Mouse (Mus musculus): Measurements from ENCODE around the gene Olfr67. TPM values are rescaled to one million over a fixed set of nuclear protein-coding genes. Genes with fewer than 3 reads are reported as not detected.
"Not testable (repeated sequence)": the region's sequence is repeated elsewhere in the genome, so short reads cannot be mapped to it uniquely, and the experiment has no call there.

Olfr67 gene
- polyA plus RNA-seq, 1 experiment from 2014 or later: not detected

GRCm38 (mm10) chr7:103813152-103813551 is 21.5 kb upstream of the Olfr67 start:
- H3K27ac ChIP-seq (ENCODE audit: low read length); H3K9me3 ChIP-seq (ENCODE audit: control insufficient read depth, low read length); H3K4me3 ChIP-seq (replicated peaks; ENCODE audit: low read length); H3K9ac ChIP-seq (replicated peaks; ENCODE audit: low read depth, low read length); H3K27me3 ChIP-seq (replicated peaks; ENCODE audit: control insufficient read depth, insufficient read depth, low read length); ATAC-seq; H3K4me2 ChIP-seq (ENCODE audit: low read length); H3K4me1 ChIP-seq (replicated peaks; ENCODE audit: control insufficient read depth, insufficient read depth, low read length); H3K36me3 ChIP-seq (ENCODE audit: control insufficient read depth, insufficient read depth): not testable (repeated sequence)
- no CpG with 5 or more reads among the region's 3 CpGs for WGBS

GRCm38 (mm10) chr7:103812174-103812573 is 20.6 kb upstream of the Olfr67 start:
- Histone ChIP-seq H3K9me3 (ENCODE audit: control insufficient read depth, low read length) (no peaks in the 10 kb centered on the region), H3K27ac (ENCODE audit: low read length) (no peak overlapping the region), H3K4me1 (replicated peaks; ENCODE audit: control insufficient read depth, insufficient read depth, low read length) (no peaks in the 10 kb centered on the region), H3K4me3 (replicated peaks; ENCODE audit: low read length) (no peak overlapping the region), H3K27me3 (replicated peaks; ENCODE audit: control insufficient read depth, insufficient read depth, low read length) (no peaks in the 10 kb centered on the region), H3K4me2 (ENCODE audit: low read length) (no peak overlapping the region), H3K36me3 (ENCODE audit: control insufficient read depth, insufficient read depth) (no peaks in the 10 kb centered on the region), H3K9ac (replicated peaks; ENCODE audit: low read depth, low read length) (no peak overlapping the region)
- ATAC-seq: no peak
- 79% methylated on average over 1 of the region's 1 CpGs for WGBS

GRCm38 (mm10) chr7:103811223-103811845 is 19.7 kb upstream of the Olfr67 start:
- Histone ChIP-seq H3K27me3 (replicated peaks; ENCODE audit: control insufficient read depth, insufficient read depth, low read length) (no peaks in the 10 kb centered on the region), H3K4me1 (replicated peaks; ENCODE audit: control insufficient read depth, insufficient read depth, low read length) (no peaks in the 10 kb centered on the region), H3K4me3 (replicated peaks; ENCODE audit: low read length) (no peak overlapping the region), H3K27ac (ENCODE audit: low read length) (no peak overlapping the region), H3K36me3 (ENCODE audit: control insufficient read depth, insufficient read depth) (no peaks in the 10 kb centered on the region), H3K4me2 (ENCODE audit: low read length) (no peak overlapping the region), H3K9me3 (ENCODE audit: control insufficient read depth, low read length) (no peaks in the 10 kb centered on the region), H3K9ac (replicated peaks; ENCODE audit: low read depth, low read length) (no peak overlapping the region)
- WGBS: 86% methylated on average over 1 of the region's 1 CpGs
- no peak for ATAC-seq

GRCm38 (mm10) chr7:103810746-103811145 is 19.1 kb upstream of the Olfr67 start:
- H3K4me2 ChIP-seq (ENCODE audit: low read length): no peak overlapping the region
- no peak overlapping the region for H3K9ac ChIP-seq (replicated peaks; ENCODE audit: low read depth, low read length)
- H3K27me3 ChIP-seq (replicated peaks; ENCODE audit: control insufficient read depth, insufficient read depth, low read length): no peaks in the 10 kb centered on the region
- ATAC-seq: no peak
- no peak overlapping the region for H3K27ac ChIP-seq (ENCODE audit: low read length)
- no peak overlapping the region for H3K4me3 ChIP-seq (replicated peaks; ENCODE audit: low read length)
- H3K4me1 ChIP-seq (replicated peaks; ENCODE audit: control insufficient read depth, insufficient read depth, low read length): no peaks in the 10 kb centered on the region
- no peaks in the 10 kb centered on the region for H3K9me3 ChIP-seq (ENCODE audit: control insufficient read depth, low read length)
- H3K36me3 ChIP-seq (ENCODE audit: control insufficient read depth, insufficient read depth): no peaks in the 10 kb centered on the region
- WGBS: 84% methylated on average over 3 of the region's 3 CpGs

- WGBS: 81% methylated on average over 1 of the region's 1 CpGs
- Histone ChIP-seq H3K4me3 (replicated peaks; ENCODE audit: low read length) (no peak overlapping the region), H3K27me3 (replicated peaks; ENCODE audit: control insufficient read depth, insufficient read depth, low read length) (no peaks in the 10 kb centered on the region), H3K9me3 (ENCODE audit: control insufficient read depth, low read length) (no peaks in the 10 kb centered on the region), H3K9ac (replicated peaks; ENCODE audit: low read depth, low read length) (no peak overlapping the region), H3K4me1 (replicated peaks; ENCODE audit: control insufficient read depth, insufficient read depth, low read length) (no peaks in the 10 kb centered on the region), H3K4me2 (ENCODE audit: low read length) (no peak overlapping the region), H3K27ac (ENCODE audit: low read length) (no peak overlapping the region), H3K36me3 (ENCODE audit: control insufficient read depth, insufficient read depth) (no peaks in the 10 kb centered on the region)
- no peak for ATAC-seq
Observed at GRCm38 (mm10) chr7:103810296-103810695, 18.7 kb upstream of the Olfr67 start.

GRCm38 (mm10) chr7:103809801-103810155 is 18.2 kb upstream of the Olfr67 start:
- Histone ChIP-seq H3K9ac (replicated peaks; ENCODE audit: low read depth, low read length) (no peak overlapping the region), H3K4me1 (replicated peaks; ENCODE audit: control insufficient read depth, insufficient read depth, low read length) (no peaks in the 10 kb centered on the region), H3K9me3 (ENCODE audit: control insufficient read depth, low read length) (no peaks in the 10 kb centered on the region), H3K27me3 (replicated peaks; ENCODE audit: control insufficient read depth, insufficient read depth, low read length) (no peaks in the 10 kb centered on the region), H3K4me3 (replicated peaks; ENCODE audit: low read length) (no peak overlapping the region), H3K36me3 (ENCODE audit: control insufficient read depth, insufficient read depth) (no peaks in the 10 kb centered on the region), H3K27ac (ENCODE audit: low read length) (no peak overlapping the region), H3K4me2 (ENCODE audit: low read length) (no peak overlapping the region)
- ATAC-seq: no peak
- 68% methylated on average over 1 of the region's 1 CpGs for WGBS

- no peak for ATAC-seq
Observed at GRCm38 (mm10) chr7:103808971-103809800, 17.6 kb upstream of the Olfr67 start.

GRCm38 (mm10) chr7:103808120-103808519 is 16.5 kb upstream of the Olfr67 start:
- 60% methylated on average over 2 of the region's 2 CpGs for WGBS
- H3K36me3 ChIP-seq (ENCODE audit: control insufficient read depth, insufficient read depth); H3K9me3 ChIP-seq (ENCODE audit: control insufficient read depth, low read length); H3K4me3 ChIP-seq (replicated peaks; ENCODE audit: low read length); H3K4me1 ChIP-seq (replicated peaks; ENCODE audit: control insufficient read depth, insufficient read depth, low read length); H3K27ac ChIP-seq (ENCODE audit: low read length); H3K4me2 ChIP-seq (ENCODE audit: low read length); H3K27me3 ChIP-seq (replicated peaks; ENCODE audit: control insufficient read depth, insufficient read depth, low read length); H3K9ac ChIP-seq (replicated peaks; ENCODE audit: low read depth, low read length); ATAC-seq: not testable (repeated sequence)

More at GRCm38 (mm10) chr7:103808971-103809800, 17.6 kb upstream of the Olfr67 start:
- H3K36me3 ChIP-seq (ENCODE audit: control insufficient read depth, insufficient read depth): no peaks in the 10 kb centered on the region
- H3K9me3 ChIP-seq (ENCODE audit: control insufficient read depth, low read length): no peaks in the 10 kb centered on the region
- 73% methylated on average over 5 of the region's 5 CpGs for WGBS
- no peak overlapping the region for H3K4me2 ChIP-seq (ENCODE audit: low read length)
- H3K27ac ChIP-seq (ENCODE audit: low read length): no peak overlapping the region
- H3K27me3 ChIP-seq (replicated peaks; ENCODE audit: control insufficient read depth, insufficient read depth, low read length): no peaks in the 10 kb centered on the region
- no peak overlapping the region for H3K4me3 ChIP-seq (replicated peaks; ENCODE audit: low read length)
- H3K4me1 ChIP-seq (replicated peaks; ENCODE audit: control insufficient read depth, insufficient read depth, low read length): no peaks in the 10 kb centered on the region
- no peak overlapping the region for H3K9ac ChIP-seq (replicated peaks; ENCODE audit: low read depth, low read length)

- Histone ChIP-seq H3K4me2 (ENCODE audit: low read length) (no peak overlapping the region), H3K27ac (ENCODE audit: low read length) (no peak overlapping the region), H3K9ac (replicated peaks; ENCODE audit: low read depth, low read length) (no peak overlapping the region), H3K4me1 (replicated peaks; ENCODE audit: control insufficient read depth, insufficient read depth, low read length) (no peaks in the 10 kb centered on the region), H3K36me3 (ENCODE audit: control insufficient read depth, insufficient read depth) (no peaks in the 10 kb centered on the region), H3K9me3 (ENCODE audit: control insufficient read depth, low read length) (no peaks in the 10 kb centered on the region), H3K27me3 (replicated peaks; ENCODE audit: control insufficient read depth, insufficient read depth, low read length) (no peaks in the 10 kb centered on the region), H3K4me3 (replicated peaks; ENCODE audit: low read length) (no peak overlapping the region)
- 56% methylated on average over 1 of the region's 1 CpGs for WGBS
- ATAC-seq: no peak
Observed at GRCm38 (mm10) chr7:103806856-103807255, 15.2 kb upstream of the Olfr67 start.
